Mouse (Mus musculus) lung, adult 2 months (tissue): ENCODE data around the gene Il20.

Experiments
- CTCF ChIP-seq: fragments of 200-500 bp; IDR thresholded peaks from 2 replicates; pipeline ENCODE4 v1.5.1; 2011; ENCODE audit warnings: mild to moderate bottlenecking, low read length, control low read depth; ENCODE audit not compliant: insufficient read depth
- POLR2A ChIP-seq: fragments of 200-500 bp; IDR thresholded peaks from 2 replicates; pipeline ENCODE4 v1.6.1; 2011; ENCODE audit warnings: low read depth, mild to moderate bottlenecking, control low read depth, low read length, borderline replicate concordance; ENCODE audit errors: extremely low read depth

DNA sequence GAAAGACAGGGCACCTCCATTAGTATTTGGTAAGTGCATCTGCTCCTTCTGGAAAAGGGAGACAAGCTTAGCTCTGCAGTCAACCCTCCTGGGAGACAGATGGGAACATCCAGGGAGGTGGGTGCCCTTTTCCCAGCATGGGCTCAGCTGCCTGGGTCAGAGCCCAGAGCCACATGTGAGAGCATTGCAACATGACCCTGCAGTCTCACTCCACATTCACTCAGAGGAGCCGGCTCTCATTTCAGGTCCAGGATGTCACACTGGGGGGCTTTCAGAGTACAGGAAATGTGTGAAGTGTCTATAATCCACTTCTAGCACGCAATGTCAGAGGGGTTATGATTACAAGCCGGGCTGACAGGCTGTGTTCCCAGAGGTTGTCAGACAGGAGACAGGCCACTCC lies 30.6 kb upstream of the Il20 start:
- no peak for TF ChIP-seq POLR2A
- no peak for TF ChIP-seq CTCF
